Mouse (Mus musculus) lung, embryonic 14.5 days (tissue): ENCODE measurements at regions not wholly inside any gene's neighbourhood (a gene's known extent, or its start where the extent isn't known, plus 50 kb on each side); places are given as distances from the start of the nearest gene placed in this dataset.

Source experiments
- ATAC-seq: fragments of 200-750 bp; cut with Nextera tagmentation; 2 replicates; pipeline ENCODE4 v1.8.0; 2017; ENCODE audit warnings: mild to moderate bottlenecking, moderate TSS enrichment, moderate library complexity; ENCODE audit not compliant: insufficient read depth
- DNase-seq: peaks from one replicate; pipeline ENCODE4 v3.0.0-alpha.2; 2015
- H3K27ac ChIP-seq: fragments of 300-500 bp; sonication (generic); 2 replicates; pipeline ENCODE4 v1.5.1; 2014; ENCODE audit warnings: low read depth, mild to moderate bottlenecking, moderate library complexity
- H3K27me3 ChIP-seq: fragments of 300-500 bp; sonication (generic); 2 replicates; pipeline ENCODE4 v1.6.1; 2014; ENCODE audit warnings: low read length, control low read depth; ENCODE audit not compliant: insufficient read depth
- H3K36me3 ChIP-seq: fragments of 300-500 bp; sonication (generic); 2 replicates; pipeline ENCODE4 v1.6.1; 2014; ENCODE audit warnings: control low read depth; ENCODE audit not compliant: insufficient read depth
- H3K4me1 ChIP-seq: fragments of 300-500 bp; sonication (generic); 2 replicates; pipeline ENCODE4 v1.6.1; 2014; ENCODE audit warnings: antibody characterized with exemption, control low read depth; ENCODE audit not compliant: insufficient read depth
- H3K4me2 ChIP-seq: fragments of 300-500 bp; sonication (generic); 2 replicates; pipeline ENCODE4 v1.6.1; 2014; ENCODE audit warnings: mild to moderate bottlenecking
- H3K4me3 ChIP-seq: fragments of 300-500 bp; sonication (generic); 2 replicates; pipeline ENCODE4 v1.5.1; 2014; ENCODE audit warnings: low read depth, low read length
- H3K9ac ChIP-seq: fragments of 300-500 bp; sonication (generic); 2 replicates; pipeline ENCODE4 v1.6.1; 2014
- H3K9me3 ChIP-seq: fragments of 300-500 bp; sonication (generic); 2 replicates; pipeline ENCODE4 v1.6.1; 2016; ENCODE audit warnings: low read depth, low read length, control low read depth
- CTCF ChIP-seq: IDR thresholded peaks from 2 replicates; pipeline ENCODE4 v1.5.1; 2016; ENCODE audit warnings: antibody characterized with exemption, low read depth
- WGBS: fragments of 180-500 bp; shearing (Covaris S2); extraction: QIAGEN DNeasy Blood & Tissue Kit; methylation state at CpG from one replicate; pipeline ENCODE4 v1.1.7; 2014; 5-methylcytosine and 5-hydroxymethylcytosine counted together

DNA sequence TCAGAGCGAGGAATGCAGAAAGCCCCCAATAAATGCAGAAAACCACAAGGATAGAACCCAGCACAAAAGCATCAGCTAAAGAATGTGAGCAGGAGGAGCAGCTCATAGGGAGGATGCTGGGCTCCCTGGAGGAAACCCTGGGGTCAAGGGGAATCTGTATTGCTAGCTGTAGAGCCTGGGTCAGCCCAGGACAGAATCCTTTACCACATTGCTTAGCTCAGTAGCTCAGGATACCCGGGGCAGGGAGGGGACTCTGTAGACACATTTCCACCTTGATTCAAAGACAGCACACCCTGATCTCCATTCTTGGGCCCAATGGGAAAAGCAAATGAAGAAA lies 187.7 kb downstream of the Bcl2l11 start:
- 65% methylated on average over 2 of the region's 2 CpGs for WGBS
- Histone ChIP-seq H3K4me1 (peaks cover 19% of the 10 kb centered on the region), H3K36me3 (no peaks in the 10 kb centered on the region), H3K9me3 (no peaks in the 10 kb centered on the region), H3K27me3 (no peaks in the 10 kb centered on the region), H3K4me2 (no peak overlapping the region), H3K27ac (no peak overlapping the region), H3K4me3 (no peak overlapping the region), H3K9ac (no peak overlapping the region)
- ATAC-seq (no peak), DNase-seq (no peak)
- TF ChIP-seq CTCF = no peak

DNA sequence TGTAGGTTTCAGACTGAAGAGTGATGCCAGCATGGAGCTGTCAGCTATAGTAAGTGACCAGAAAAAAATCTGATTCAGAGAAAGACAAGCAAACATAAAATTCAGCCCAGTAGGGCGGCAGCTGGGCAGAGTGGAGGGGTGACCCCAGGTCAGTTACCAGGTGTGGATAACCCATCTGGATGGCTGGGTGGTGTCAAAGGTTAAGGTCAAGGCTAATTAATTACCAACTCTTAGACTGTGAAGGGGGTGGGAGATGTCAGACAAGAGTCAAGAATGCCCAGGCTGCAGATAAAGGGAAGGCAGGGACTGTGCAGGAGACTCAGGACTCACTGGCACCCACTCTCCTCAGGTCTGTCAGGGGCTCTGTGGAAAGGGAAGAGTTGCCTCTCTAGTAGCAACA lies 188.1 kb downstream of the Bcl2l11 start:
- no peaks in the 10 kb centered on the region for H3K27me3 ChIP-seq
- H3K9me3 ChIP-seq = no peaks in the 10 kb centered on the region
- no peak for TF ChIP-seq CTCF
- no peak overlapping the region for H3K9ac ChIP-seq
- no peak for DNase-seq
- no peak overlapping the region for H3K4me2 ChIP-seq
- 55% methylated on average over 1 of the region's 1 CpGs for WGBS
- no peak for ATAC-seq
- H3K36me3 ChIP-seq = no peaks in the 10 kb centered on the region
- peaks cover 19% of the 10 kb centered on the region for H3K4me1 ChIP-seq
- H3K4me3 ChIP-seq = no peak overlapping the region
- no peak overlapping the region for H3K27ac ChIP-seq

DNA sequence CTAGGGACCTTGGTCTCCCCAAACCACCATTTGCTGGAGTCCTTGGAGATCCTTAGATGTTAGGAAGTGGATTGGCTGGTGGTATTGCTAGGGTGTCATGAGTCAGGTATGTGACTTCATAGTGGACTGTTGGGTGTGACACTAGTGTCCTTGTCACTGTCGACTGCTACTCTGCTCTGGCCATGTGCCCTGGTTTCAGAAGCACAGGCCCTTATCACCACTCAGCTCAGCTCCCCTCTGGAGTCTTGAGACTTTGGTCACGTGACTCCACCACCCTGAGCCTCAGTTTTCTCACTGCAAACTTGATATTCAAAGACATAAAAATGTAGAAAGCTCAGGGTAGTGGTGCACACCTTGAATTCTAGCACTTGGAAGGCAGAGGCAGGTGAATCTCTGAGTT lies 190.7 kb downstream of the Bcl2l11 start:
- Histone ChIP-seq H3K36me3 (no peaks in the 10 kb centered on the region), H3K4me1 (peaks cover 23% of the 10 kb centered on the region), H3K4me3 (no peak overlapping the region), H3K4me2 (no peak overlapping the region), H3K27me3 (no peaks in the 10 kb centered on the region), H3K9ac (no peak overlapping the region), H3K27ac (no peak overlapping the region), H3K9me3 (no peaks in the 10 kb centered on the region)
- no peak for ATAC-seq
- DNase-seq = no peak
- WGBS = 66% methylated on average over 2 of the region's 2 CpGs
- TF ChIP-seq CTCF = no peak

DNA sequence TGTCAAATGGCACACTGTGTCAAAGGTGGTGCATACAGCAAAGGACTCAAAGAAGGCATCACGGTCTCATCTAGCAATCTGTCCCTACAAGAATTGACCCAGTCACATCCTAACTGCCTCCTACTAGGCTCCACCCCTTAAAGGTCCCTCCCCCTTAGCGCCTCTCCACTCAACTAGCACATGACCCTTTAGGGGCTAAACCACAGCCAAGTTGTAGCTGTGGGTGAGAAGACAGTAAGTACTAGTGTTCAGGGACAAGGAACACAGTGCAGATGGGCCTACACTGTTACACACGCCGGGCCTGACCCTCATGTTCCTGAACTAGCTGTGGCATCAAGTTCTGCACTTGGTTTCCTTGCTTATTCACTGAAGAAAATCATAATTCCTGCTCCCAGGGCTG lies 192.4 kb downstream of the Bcl2l11 start:
- Histone ChIP-seq H3K4me2 (no peak overlapping the region), H3K9ac (no peak overlapping the region), H3K27ac (no peak overlapping the region), H3K4me1 (peaks cover 14% of the 10 kb centered on the region; the same call in 1 of the 2 replicates), H3K36me3 (no peaks in the 10 kb centered on the region), H3K27me3 (no peaks in the 10 kb centered on the region), H3K9me3 (no peaks in the 10 kb centered on the region), H3K4me3 (no peak overlapping the region)
- ATAC-seq = no peak
- DNase-seq = no peak
- WGBS = 66% methylated on average over 4 of the region's 4 CpGs
- no peak for TF ChIP-seq CTCF

DNA sequence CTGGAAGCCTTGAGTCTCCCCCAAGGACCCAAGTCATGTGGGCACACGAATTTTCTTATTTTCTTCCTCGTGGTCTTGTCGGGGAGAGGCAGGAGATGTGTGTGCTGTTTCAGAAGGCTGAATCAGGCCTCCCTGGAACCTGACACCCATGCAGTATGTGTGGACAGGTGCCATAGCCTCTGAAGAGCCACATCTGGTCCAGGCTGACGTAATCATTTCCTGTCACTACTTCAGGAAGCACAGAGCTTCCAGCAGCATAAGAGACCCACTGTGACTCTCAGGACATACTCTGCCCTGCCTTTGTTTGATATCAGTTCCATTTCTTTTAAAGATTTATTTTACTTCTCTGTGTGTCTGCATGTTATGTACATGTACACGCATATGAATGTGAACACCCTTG lies 193.1 kb downstream of the Bcl2l11 start:
- 35% methylated on average over 5 of the region's 5 CpGs for WGBS
- Histone ChIP-seq H3K9me3 (no peaks in the 10 kb centered on the region), H3K4me1 (peaks cover 15% of the 10 kb centered on the region; the same call in 1 of the 2 replicates), H3K4me3 (no peak overlapping the region), H3K36me3 (no peaks in the 10 kb centered on the region), H3K27ac (no peak overlapping the region), H3K27me3 (no peaks in the 10 kb centered on the region), H3K4me2 (no peak overlapping the region), H3K9ac (no peak overlapping the region)
- peak; percentile 51 for DNase-seq
- TF ChIP-seq CTCF = no peak
- no peak for ATAC-seq

DNA sequence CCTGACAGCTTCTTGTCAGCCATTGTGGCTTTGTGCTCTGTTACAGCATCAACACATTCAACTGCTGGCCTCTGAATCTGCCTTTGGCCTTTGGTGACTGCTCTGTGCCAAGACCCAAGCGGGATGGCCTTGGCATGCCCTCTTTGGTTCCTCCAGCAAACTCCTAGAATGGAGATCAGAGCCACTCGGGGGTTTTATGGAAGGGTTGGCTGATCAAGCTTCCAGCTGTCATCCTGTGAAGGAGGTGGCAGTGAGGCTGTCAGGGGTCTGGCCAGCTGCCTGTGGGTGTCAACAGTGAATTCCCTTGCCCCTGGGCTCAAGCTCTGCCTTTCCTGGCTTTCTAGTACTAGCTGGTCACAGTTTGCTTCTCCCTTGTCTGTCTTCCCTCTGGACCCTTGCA lies 195.6 kb downstream of the Bcl2l11 start:
- Histone ChIP-seq H3K36me3 (no peaks in the 10 kb centered on the region), H3K9me3 (no peaks in the 10 kb centered on the region), H3K27me3 (no peaks in the 10 kb centered on the region), H3K4me2 (no peak overlapping the region), H3K4me1 (peaks cover 18% of the 10 kb centered on the region; the same call in 1 of the 2 replicates), H3K9ac (no peak overlapping the region), H3K27ac (peak overlapping the region; percentile 58; the same call in 1 of the 2 replicates), H3K4me3 (no peak overlapping the region)
- TF ChIP-seq CTCF = no peak
- WGBS = 38% methylated on average over 2 of the region's 2 CpGs
- ATAC-seq (peak; percentile 62), DNase-seq (peak; percentile 73)

DNA sequence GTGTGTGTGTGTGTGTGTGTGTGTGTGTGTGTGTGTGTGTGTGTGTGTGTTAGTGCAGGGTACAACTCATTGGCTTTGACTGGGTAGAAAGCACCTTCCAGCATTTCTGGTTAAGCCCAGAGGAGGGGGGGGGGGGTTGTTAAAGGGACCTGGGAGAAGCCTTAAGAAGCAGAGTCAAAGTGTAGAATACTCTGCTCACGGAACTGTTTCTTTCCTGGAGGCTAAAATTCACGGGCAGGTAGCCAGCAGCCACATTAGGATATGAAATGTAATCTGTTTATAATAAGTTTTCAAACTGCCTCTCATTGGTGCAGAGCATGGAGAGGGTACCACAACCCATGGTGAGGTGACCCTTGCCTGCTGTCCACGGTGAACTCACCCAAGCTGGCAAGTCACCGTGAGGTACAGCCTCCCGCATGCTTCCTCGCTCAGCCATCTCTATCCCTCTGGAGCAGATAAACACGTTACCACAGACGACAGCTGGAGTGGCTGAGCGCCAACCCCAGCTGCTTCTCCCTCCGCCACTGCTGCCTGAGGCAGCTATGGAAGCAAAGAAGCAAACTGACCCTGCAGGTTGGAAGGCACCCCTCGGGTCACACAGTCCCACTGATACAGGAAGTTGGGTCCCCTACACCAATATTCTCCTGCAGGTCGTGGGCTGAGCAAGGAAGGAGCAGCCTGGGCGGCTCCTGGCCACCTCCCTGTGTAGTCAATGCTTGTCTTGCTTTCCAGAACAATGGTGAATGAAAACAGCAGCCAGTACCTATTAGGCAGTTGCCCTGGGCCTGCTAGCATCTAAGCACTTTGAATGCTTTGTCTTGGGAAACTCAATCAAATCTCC lies 198.6 kb downstream of the Bcl2l11 start:
- WGBS = 13% methylated on average over 13 of the region's 13 CpGs
- DNase-seq = peak; percentile 92
- TF ChIP-seq CTCF = no peak

More for the DNA sequence above, 198.6 kb downstream of the Bcl2l11 start:
- no peaks in the 10 kb centered on the region for H3K27me3 ChIP-seq
- H3K9me3 ChIP-seq = no peaks in the 10 kb centered on the region
- no peaks in the 10 kb centered on the region for H3K36me3 ChIP-seq
- no peak overlapping the region for H3K4me3 ChIP-seq
- H3K9ac ChIP-seq = no peak overlapping the region
- peak overlapping the region; percentile 10; the same call in 1 of the 2 replicates for H3K4me2 ChIP-seq
- H3K4me1 ChIP-seq = peaks cover 18% of the 10 kb centered on the region; the same call in 1 of the 2 replicates
- ATAC-seq = peak; percentile 83
- peak overlapping the region; percentile 66; the same call in 1 of the 2 replicates for H3K27ac ChIP-seq
